Mouse (Mus musculus): ENCODE measurements around the gene Dusp16.

DNA sequence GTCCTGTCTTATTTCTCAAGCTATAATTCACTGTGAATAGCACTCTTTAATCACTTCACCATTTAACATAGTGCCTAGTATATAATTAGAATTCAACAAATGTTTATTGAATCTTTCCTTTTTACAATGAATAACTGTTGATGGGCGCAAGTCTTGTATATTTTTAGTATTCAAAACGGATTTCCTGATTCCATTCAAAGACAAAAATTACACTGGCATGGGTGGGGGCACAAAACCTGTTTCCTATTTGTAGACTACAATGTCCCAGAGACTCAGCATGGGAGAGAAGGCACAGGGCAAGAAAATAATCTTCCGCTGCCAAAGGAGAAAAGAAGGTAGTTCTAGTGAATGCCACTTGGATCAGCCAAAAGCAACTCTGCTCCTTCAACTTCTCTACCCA is 44.3 kb downstream of the Dusp16 start:
- no peak for TF ChIP-seq CTCF (IDR thresholded peaks at IDR 0.05; ENCODE audit: low read depth)
- TF ChIP-seq EP300 (IDR thresholded peaks at IDR 0.05; ENCODE audit: low read depth): no peak
